Mouse (Mus musculus) cerebellum, adult (tissue): ENCODE data around the gene Pgap1.
A peak's percentile ranks its signal among the peaks of the same experiment; 100 is the strongest.

Source experiments
- ATAC-seq: cut with Nextera tagmentation; 2 replicates; pipeline ENCODE4 v1.9.2; 2017; ENCODE audit warnings: mild to moderate bottlenecking, moderate library complexity, mixed read lengths; ENCODE audit not compliant: insufficient number of reproducible peaks, low FRiP score, low TSS enrichment

Gene Pgap1

DNA sequence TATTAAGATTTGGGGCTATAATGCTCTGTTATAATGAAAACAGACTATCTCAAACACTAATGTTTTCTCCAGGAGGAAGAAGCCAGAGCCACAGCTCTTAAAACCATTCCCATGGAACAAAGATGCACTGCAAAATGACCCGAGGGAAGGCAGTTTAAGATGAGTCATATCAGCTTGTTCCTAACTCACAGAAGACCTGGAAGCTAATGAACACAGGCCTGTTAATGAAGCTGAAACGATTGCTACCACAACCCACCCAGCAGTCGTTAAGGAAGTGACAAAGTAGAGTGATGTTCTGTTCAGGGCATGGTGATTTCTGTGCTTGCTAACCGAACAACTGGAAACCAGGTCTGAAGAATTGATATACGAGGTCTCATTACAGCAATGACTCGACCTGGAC, 26.3 kb downstream of the Pgap1 start:
- no peak for ATAC-seq

DNA sequence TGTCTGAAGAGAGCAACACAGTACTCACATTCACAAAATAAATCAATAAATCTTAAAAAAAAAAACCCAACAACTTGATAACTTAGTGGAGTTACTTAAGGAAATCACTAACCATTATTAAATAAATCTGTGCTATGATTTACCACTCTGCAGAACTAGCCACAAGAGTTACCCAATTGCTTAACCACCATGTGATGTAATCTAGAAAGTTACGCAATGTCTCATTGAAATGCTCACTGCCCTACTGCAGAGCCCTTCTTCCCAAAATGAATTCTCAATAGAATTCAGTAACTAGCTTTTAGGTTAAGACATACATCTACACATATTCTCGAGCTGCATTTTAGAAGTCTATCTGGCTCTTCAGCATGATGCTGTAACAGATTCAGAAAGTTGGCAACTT, 33.8 kb downstream of the Pgap1 start:
- no peak for ATAC-seq

DNA sequence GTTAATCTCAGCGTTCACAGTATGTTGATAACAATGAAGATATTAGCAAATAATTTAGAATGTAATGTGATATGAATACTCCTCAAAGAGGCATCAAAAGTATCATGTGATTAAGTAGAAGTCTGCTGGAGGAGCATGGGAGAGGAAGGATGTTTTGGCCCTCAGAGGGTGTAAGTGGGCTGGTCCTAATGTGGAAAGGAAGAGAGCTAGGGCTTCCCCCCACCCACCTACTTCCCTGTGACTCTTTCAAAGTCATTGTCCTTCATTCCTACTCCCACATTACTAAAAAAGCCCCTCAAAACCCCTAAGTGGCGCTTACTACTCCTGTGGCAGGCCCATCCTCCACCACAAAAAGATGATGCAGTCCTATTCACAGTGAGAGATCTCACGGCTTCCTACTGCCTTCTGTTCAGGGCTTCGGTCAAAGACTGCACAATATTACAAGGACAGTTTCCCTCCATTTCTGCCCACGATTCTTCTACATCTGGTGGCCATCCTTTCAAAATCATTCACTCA, 37.4 kb downstream of the Pgap1 start:
- no peak for ATAC-seq

DNA sequence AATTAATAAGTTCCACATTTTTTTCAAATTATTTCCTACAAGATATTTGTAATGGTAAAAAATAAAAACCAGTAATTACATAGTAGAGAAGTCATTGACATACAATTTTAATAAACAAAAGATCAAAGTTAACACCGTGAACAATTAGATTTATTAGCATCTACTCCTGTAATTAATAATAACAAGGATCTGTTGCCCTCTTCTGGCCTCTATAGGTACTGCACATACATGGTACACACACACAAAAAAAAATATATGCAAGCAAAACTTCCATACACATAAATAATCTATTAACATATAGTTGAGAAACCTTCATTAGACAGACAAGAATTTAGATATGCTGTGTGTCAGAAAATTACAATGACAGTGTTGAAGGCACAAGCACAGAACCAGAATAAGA, 43.6 kb downstream of the Pgap1 start:
- no peak for ATAC-seq

DNA sequence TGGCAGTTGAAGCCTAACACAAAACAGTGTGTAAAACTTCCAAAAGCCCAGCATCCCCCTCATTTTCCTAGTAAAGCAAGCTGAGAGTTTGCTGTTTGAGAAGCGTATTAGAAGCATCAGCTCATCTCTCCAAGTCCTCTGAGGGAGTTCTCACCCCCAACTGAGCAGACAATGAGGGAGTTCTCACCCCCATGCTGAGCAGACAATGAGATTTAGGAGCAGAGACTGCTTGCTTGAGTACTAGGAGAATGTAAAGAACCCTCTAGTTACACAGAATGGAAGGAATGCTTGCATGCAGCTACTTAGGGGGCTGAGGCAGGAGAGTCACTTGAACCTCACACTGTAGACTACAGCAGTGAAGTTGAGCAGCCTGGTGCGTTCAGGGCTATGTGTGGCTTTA, 59.0 kb downstream of the Pgap1 start:
- ATAC-seq, result no peak

DNA sequence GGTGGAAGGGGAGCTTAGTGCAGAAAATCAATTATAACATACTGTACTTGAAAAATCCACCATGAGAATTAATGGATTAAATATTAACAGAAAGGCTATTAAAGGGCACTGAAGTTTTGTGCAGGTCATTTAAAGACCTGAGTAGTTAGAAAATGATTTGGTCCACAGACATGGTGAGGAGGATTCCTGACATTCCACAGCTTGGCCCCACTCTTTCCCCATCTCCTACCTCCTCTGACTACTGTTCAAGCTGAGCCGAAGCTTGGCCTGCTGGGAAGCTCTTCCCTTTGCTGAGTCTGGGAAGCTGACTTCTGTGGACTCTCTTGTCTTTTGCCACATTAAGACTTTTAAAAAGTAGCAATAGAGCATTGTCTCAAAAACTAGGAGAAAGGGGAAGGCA, 61.2 kb downstream of the Pgap1 start:
- no peak for ATAC-seq

DNA sequence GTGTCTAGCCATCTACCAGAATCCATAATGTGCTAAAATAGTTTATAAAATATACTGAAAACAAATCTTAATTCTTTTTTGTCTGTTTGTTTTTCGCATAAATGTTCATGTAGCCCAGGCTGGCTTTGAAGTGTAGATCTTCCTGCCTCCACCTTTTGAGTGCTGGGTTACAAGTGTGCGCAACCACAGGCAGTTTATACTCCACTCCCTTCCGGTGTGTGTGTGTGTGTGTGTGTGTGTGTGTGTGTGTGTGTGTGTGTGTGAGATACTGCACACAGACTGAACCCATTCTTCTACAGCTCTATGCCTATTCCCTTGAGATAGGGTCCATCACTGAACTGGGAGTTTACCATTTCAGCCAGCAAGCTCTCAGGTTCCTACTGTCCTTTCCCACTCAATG, 64.0 kb downstream of the Pgap1 start:
- ATAC-seq, result no peak

DNA sequence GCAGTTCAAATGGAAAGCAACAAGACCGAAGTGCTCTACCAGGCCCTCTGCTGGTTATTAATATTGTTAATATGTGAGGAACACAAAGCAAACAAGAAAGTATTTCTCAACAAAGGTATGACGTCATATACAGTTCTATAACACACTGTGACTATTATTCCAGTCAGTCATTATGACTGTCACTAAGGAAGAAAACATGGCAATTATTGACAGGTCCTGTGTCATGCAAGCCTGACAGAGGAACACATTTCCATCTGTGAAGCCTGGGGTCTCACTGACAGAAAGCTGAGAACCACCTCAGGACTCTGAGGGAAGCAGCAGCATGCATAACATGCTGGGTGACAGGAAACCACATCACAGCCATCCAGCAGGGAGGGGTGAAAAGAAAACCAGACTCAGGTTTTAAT, 65.0 kb downstream of the Pgap1 start:
- no peak for ATAC-seq

DNA sequence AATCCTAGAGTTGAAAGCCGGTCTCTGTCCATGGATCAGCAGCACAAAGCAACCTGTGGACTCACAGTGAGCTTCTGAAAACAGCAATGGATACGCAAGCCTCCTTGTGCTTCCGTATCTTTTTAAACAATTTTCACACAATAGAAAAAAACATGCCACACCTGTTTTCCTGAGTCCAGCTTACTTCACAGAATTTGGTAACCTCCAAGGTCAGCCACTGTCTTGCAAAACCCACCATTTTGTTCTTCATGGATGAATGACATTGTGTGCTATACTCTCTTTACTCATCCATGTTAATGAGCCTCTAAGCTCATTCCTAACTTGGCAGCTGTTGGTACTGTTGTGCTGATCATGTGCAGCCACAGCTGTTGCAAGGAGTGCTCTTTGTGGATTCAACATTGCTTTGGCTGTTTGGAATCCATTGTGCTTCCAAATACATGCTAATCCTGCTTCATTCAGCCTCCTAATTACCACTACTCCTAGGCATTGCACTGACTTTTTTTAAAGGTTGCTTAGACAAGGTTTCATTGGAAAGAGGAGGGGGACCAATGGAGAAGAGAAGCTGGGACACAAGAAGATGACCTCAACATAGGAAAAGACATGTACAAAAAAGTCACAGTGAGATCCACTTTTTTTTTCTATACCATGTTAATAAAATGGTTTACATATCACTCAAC, 72.6 kb downstream of the Pgap1 start:
- ATAC-seq, result no peak

DNA sequence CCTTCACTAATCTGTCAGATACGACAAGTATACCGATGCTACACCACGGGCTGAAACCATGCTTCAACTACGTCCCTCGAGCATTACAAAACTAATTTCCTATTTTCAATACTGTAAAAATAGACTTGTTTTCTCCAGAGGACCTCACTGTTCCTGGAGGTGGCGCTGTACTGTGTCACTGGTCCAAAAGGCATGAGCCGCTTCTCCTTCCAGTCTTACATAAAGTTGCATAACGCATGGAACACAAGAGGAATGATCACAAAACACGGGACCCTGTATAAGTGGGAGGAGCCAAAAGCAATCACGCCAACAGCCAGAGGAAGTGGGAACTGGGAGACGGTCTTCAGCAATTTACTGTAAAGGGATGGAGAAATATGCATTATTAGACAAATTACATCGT, 77.0 kb downstream of the Pgap1 start:
- ATAC-seq, result no peak

DNA sequence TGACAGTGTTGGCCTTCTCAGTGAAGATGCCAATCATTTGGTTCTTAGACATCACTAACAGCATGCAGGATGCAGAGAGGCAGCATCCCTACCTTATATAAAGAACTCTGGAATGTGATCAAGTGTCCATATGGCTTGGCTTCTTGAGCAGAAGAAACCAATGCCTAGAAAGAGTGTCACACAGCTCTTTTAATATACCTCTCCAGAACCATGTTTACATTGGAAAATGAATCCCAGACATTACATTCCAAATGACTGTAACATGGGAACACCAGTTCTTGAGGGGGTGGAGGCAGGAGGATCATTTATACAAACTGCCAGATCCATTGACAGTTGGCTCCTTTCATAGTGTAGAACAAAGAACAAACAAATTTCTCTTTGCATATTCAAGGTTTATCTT, 88.8 kb downstream of the Pgap1 start:
- peak; percentile 53 for ATAC-seq

DNA sequence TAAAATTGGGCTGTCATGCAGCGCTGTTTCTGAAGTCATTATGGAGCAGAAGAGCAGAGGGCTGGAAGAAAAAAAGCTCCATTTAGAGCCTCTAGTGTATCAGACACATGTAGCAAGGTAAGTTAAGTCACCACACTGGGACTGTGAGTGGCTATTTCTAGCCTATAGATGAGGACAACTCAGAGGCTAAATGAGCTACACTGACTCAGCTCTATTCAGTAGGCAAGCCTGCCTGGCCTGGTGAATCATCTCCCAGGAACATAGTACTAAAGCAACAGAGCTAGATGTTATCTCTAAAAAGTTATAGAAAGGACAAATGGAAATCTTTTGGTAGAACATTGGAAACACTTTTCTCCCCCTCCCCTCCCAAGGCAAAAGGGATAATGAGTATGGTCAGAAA, 90.1 kb downstream of the Pgap1 start:
- ATAC-seq, result no peak

DNA sequence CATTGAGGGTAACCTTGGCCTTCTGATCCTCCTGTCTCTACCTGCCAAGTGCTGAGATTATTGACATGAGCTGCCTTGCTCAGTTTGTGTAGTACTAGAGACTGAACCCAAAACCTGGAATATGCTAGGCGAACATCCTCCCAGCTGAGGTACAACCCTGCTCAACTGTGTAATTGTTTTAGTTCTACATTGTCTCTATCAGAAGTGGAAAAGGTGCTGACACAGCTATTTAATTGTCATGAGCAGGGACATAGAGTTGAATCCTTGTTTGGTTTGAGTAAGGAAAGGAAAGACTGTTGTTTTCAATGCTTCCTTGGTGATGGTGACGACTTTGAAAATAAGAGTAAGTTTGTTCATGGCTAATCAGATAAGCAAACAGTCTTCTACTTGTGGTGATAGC, 105.4 kb downstream of the Pgap1 start:
- no peak for ATAC-seq

DNA sequence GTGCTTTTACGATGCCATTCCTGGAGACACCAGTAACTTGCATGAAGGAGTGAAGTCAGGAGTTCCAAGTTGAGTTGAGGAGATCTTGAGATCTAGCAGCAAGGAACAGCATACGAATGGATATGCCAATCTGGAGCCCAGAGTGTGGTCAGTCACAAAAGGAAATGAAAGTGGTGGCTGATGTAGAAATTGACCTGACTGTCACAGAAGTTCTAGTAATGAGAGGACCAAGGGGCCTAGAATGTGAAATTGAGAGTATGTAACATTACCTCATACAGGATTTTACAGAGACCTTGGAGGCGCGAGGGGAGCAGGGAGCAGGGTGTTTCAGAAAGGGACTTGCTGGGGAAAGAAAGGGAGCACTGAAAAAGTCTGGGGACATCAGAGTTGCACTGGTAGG, 108.7 kb downstream of the Pgap1 start:
- no peak for ATAC-seq

DNA sequence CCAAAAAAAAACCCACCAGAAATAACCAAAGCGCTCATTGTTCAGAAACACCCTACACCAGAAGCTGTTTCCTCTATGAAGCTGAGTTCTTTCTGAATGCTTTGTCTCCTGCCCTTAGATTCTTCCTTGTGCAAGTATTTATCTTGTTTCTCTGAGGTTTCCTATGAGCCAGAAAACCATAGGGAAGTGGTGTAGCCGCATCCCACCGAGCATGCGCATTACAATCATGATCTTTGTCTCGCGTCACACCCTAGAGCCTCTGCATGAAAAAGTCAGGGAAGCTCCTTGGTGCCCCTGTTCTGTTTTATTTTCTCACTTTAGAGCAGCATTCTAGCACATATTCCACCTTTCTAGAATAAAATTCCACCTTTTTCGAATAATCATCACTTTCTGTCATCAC, 113.8 kb downstream of the Pgap1 start:
- no peak for ATAC-seq

DNA sequence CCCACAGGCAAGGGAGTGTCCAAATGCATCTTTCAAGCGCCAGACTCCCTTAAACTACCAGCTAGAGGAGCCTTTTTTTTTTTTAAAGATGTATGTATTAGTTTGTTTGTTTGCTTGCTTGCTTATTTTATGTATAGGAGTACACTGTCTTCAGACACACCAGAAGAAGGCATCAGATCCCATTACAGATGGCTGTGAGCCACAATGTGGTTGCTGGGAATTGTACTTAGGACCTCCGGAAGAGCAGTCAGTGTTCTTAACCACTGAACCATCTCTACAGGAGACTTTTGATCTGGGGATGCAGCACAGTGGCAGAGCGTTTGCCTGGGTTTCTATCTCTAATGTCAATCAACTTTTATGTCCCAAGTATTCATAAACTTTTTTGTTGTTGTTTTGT, 118.4 kb downstream of the Pgap1 start:
- no peak for ATAC-seq

DNA sequence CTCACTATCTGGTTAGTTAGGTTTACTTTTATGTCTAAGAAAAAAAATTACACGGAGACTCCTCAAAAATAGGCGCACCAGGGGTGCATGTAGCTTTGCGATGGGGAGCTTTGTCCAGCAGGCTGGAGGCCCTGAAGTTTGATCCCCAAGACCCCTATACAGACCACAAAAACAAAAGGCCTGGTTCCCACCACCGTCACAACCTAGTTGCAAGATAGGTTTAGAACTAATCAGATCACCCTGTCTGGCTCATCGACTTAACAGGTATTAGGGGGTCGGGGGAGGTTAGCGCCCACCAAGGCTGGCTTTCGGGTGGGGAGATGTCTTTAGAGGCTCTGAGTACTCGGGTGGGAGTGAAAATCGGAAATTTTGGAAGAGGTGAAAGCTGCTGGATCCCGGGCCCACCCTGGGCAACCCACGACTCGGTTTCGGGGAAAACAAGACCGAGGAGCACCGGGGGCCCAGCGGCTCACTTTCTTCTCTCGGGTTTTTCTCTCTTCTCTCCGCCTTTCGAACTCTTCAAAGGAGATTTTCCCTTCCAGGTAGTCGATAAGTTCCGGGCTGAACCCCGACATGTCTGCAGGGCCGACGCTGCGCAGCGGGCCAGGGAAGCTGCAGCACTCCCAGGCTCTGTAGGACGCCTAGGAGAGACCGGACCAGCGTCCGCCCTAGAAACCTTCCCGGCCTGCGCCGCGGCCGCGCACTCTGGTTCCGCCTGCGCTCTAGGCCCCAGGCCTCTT, 119.0 kb downstream of the Pgap1 start, which contains the start of gene Gtf3c3:
TSS of gene Gtf3c3 (minus strand) at position 632 of the 740 bp plus-strand sequence.
- ATAC-seq, result peak; percentile 97
